Mouse (Mus musculus) liver, postnatal 0 days (tissue): ENCODE data around the gene F2rl1.

ENCODE experiments used
- CTCF ChIP-seq: sonication (generic); IDR thresholded peaks from 2 replicates; pipeline ENCODE4 v1.5.1; 2016; ENCODE audit warnings: antibody characterized with exemption, low read depth
- EP300 ChIP-seq: IDR thresholded peaks from 2 replicates; pipeline ENCODE4 v1.6.1; 2016; ENCODE audit warnings: antibody characterized with exemption, low read depth, mild to moderate bottlenecking

GRCm38 (mm10) chr13:95496601-95497000 lies 28.4 kb downstream of the F2rl1 start:
- TF ChIP-seq CTCF = no peak
- no peak for TF ChIP-seq EP300
